Mouse (Mus musculus): ENCODE measurements around the gene Psmb11. TPM values are rescaled to one million over a fixed set of nuclear protein-coding genes. Genes with fewer than 3 reads are reported as not detected.

Gene Psmb11
- polyA plus RNA-seq, 1 experiment, result 0.01 TPM

GRCm38 (mm10) chr14:54597084-54597483 is 24.1 kb upstream of the Psmb11 start:
- no peak overlapping the region for H3K4me3 ChIP-seq (ENCODE audit: insufficient read depth, poor library complexity, severe bottlenecking)

DNA sequence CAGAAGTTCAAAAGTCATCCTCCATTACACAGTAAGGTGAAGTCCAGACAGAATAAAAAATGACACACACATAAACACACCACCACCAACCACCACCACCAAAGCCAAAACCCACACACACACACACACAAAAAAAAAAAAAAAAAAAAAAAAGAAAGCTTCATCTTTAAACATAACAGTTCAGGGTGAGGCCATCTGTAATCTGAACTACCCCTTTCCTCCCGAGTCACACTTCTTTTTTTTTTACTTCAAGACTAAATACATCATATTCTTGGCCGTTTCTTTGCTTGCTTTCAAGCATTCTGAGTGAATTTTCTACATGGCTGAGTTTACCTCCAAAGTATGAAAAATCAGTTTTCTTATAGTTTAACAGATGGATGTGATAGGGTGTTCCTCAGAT is 19.6 kb upstream of the Psmb11 start:
- Histone ChIP-seq H3ac (ENCODE audit: control insufficient read depth, insufficient read length, low read depth) (no peak overlapping the region), H3K36me3 (ENCODE audit: control insufficient read depth, insufficient read depth) (peaks cover 3% of the 10 kb centered on the region), H3K27me3 (ENCODE audit: control insufficient read depth, insufficient read depth, insufficient read length) (no peaks in the 10 kb centered on the region), H3K79me2 (ENCODE audit: control insufficient read depth, insufficient read depth) (no peaks in the 10 kb centered on the region), H3K4me3 (ENCODE audit: insufficient read depth, poor library complexity, severe bottlenecking) (no peak overlapping the region), H3K79me3 (ENCODE audit: low read depth) (no peaks in the 10 kb centered on the region)
- TF ChIP-seq USF1 (IDR thresholded peaks at IDR 0.05; ENCODE audit: low read depth) (no peak), MYOD1 (IDR thresholded peaks at IDR 0.05; ENCODE audit: control insufficient read depth, insufficient read length, low read depth) (no peak), CEBPB (IDR thresholded peaks at IDR 0.05; ENCODE audit: low read depth) (no peak), FOSL1 (IDR thresholded peaks at IDR 0.05; ENCODE audit: insufficient read depth, low read length, poor library complexity, severe bottlenecking) (no peak), MAX (IDR thresholded peaks at IDR 0.05) (no peak), CTCF (IDR thresholded peaks at IDR 0.05; ENCODE audit: control insufficient read depth, insufficient read depth, insufficient read length) (no peak), MYOG (IDR thresholded peaks at IDR 0.05; ENCODE audit: control insufficient read depth, extremely low read depth, insufficient read length) (no peak)

More at GRCm38 (mm10) chr14:54597084-54597483, 24.1 kb upstream of the Psmb11 start:
- Histone ChIP-seq H3K36me3 (ENCODE audit: control insufficient read depth, insufficient read depth) (peaks cover 3% of the 10 kb centered on the region), H3K27me3 (ENCODE audit: control insufficient read depth, insufficient read depth, insufficient read length) (no peaks in the 10 kb centered on the region), H3K79me2 (ENCODE audit: control insufficient read depth, insufficient read depth) (no peaks in the 10 kb centered on the region), H3ac (ENCODE audit: control insufficient read depth, insufficient read length, low read depth) (no peak overlapping the region), H3K79me3 (ENCODE audit: low read depth) (no peaks in the 10 kb centered on the region)
- no peak for TF ChIP-seq MYOG (IDR thresholded peaks at IDR 0.05; ENCODE audit: control insufficient read depth, extremely low read depth, insufficient read length)
- no peak for TF ChIP-seq MYOD1 (IDR thresholded peaks at IDR 0.05; ENCODE audit: control insufficient read depth, insufficient read length, low read depth)
- no peak for TF ChIP-seq USF1 (IDR thresholded peaks at IDR 0.05; ENCODE audit: low read depth)
- TF ChIP-seq MAX (IDR thresholded peaks at IDR 0.05), result no peak
- TF ChIP-seq CEBPB (IDR thresholded peaks at IDR 0.05; ENCODE audit: low read depth), result no peak
- no peak for TF ChIP-seq CTCF (IDR thresholded peaks at IDR 0.05; ENCODE audit: control insufficient read depth, insufficient read depth, insufficient read length)
- TF ChIP-seq FOSL1 (IDR thresholded peaks at IDR 0.05; ENCODE audit: insufficient read depth, low read length, poor library complexity, severe bottlenecking), result no peak

GRCm38 (mm10) chr14:54602613-54603012 is 18.6 kb upstream of the Psmb11 start:
- no peaks in the 10 kb centered on the region for H3K79me2 ChIP-seq (ENCODE audit: control insufficient read depth, insufficient read depth)
- no peaks in the 10 kb centered on the region for H3K79me3 ChIP-seq (ENCODE audit: low read depth)
- H3K27me3 ChIP-seq (ENCODE audit: control insufficient read depth, insufficient read depth, insufficient read length), result no peaks in the 10 kb centered on the region
- H3K4me3 ChIP-seq (ENCODE audit: insufficient read depth, poor library complexity, severe bottlenecking), result peak overlapping the region; percentile 38
- no peak overlapping the region for H3ac ChIP-seq (ENCODE audit: control insufficient read depth, insufficient read length, low read depth)
- H3K36me3 ChIP-seq (ENCODE audit: control insufficient read depth, insufficient read depth), result peaks cover 3% of the 10 kb centered on the region
- TF ChIP-seq FOSL1 (IDR thresholded peaks at IDR 0.05; ENCODE audit: insufficient read depth, low read length, poor library complexity, severe bottlenecking), result no peak
- no peak for TF ChIP-seq CEBPB (IDR thresholded peaks at IDR 0.05; ENCODE audit: low read depth)
- TF ChIP-seq MYOD1 (IDR thresholded peaks at IDR 0.05; ENCODE audit: control insufficient read depth, insufficient read length, low read depth), result no peak
- TF ChIP-seq MYOG (IDR thresholded peaks at IDR 0.05; ENCODE audit: control insufficient read depth, extremely low read depth, insufficient read length), result no peak
- TF ChIP-seq USF1 (IDR thresholded peaks at IDR 0.05; ENCODE audit: low read depth), result no peak

DNA sequence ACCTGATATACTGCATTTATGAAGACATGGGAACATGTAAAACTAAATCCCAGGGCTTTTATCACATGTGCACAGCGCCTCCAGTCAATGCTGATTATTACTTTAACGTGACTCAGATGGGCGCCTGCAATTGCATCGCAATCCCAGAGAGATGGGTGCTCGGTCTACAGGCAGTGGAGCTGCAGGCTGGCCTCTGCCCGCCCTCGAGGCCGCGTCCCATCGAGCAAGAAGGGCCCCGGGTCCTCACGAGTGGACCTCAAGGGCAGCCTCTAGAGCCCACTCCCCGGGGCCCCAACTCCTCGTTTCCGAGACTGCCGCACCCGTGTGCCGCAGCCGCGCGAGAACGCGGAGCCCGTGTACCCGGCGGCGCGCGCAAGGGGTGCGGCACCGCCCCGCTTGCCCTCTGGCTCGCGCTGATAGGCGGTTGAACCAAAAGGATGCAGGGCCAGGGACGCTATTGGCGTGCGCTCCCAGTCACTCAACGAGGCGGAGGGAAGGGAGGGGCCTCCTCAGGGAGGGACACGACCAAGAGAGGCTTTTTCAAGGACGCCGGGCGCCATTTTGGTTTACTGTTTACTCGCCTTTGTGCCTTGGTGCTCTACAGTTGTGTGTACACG is 18.1 kb upstream of the Psmb11 start:
- H3K4me3 ChIP-seq (ENCODE audit: insufficient read depth, poor library complexity, severe bottlenecking), result peak overlapping the region; percentile 38
- peaks cover 3% of the 10 kb centered on the region for H3K36me3 ChIP-seq (ENCODE audit: control insufficient read depth, insufficient read depth)
- H3K27me3 ChIP-seq (ENCODE audit: control insufficient read depth, insufficient read depth, insufficient read length), result no peaks in the 10 kb centered on the region
- TF ChIP-seq USF1 (IDR thresholded peaks at IDR 0.05; ENCODE audit: low read depth), result peak; percentile 3
- no peak for TF ChIP-seq FOSL1 (IDR thresholded peaks at IDR 0.05; ENCODE audit: insufficient read depth, low read length, poor library complexity, severe bottlenecking)
- H3K79me3 ChIP-seq (ENCODE audit: low read depth), result no peaks in the 10 kb centered on the region
- no peaks in the 10 kb centered on the region for H3K79me2 ChIP-seq (ENCODE audit: control insufficient read depth, insufficient read depth)
- peak overlapping the region; percentile 81 for H3ac ChIP-seq (ENCODE audit: control insufficient read depth, insufficient read length, low read depth)

DNA sequence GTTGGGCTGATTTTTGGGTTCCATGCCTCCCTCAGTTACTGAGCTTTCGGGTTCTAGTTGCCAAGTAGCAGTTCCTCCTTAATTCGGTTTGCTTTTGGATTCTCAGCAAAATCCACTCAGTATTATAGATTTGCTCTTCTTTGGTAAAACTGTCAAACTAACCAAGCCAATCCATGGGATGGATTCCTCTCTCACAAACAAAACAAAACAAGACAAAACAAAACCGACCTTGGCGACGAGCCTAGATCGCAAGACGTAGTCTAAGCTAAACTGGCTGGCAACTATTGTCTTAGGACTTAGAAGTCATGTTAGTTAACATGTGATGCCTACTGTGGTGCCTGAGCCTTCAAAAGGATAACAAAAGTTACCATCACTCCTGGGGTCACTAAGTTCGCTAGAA is 17.5 kb upstream of the Psmb11 start:
- Histone ChIP-seq H3K79me2 (ENCODE audit: control insufficient read depth, insufficient read depth) (no peaks in the 10 kb centered on the region), H3K4me3 (ENCODE audit: insufficient read depth, poor library complexity, severe bottlenecking) (no peak overlapping the region), H3K79me3 (ENCODE audit: low read depth) (no peaks in the 10 kb centered on the region), H3ac (ENCODE audit: control insufficient read depth, insufficient read length, low read depth) (no peak overlapping the region), H3K27me3 (ENCODE audit: control insufficient read depth, insufficient read depth, insufficient read length) (no peaks in the 10 kb centered on the region), H3K36me3 (ENCODE audit: control insufficient read depth, insufficient read depth) (peaks cover 3% of the 10 kb centered on the region)
- TF ChIP-seq USF1 (IDR thresholded peaks at IDR 0.05; ENCODE audit: low read depth) (no peak), MYOD1 (IDR thresholded peaks at IDR 0.05; ENCODE audit: control insufficient read depth, insufficient read length, low read depth) (no peak), MYOG (IDR thresholded peaks at IDR 0.05; ENCODE audit: control insufficient read depth, extremely low read depth, insufficient read length) (no peak), CTCF (IDR thresholded peaks at IDR 0.05; ENCODE audit: control insufficient read depth, insufficient read depth, insufficient read length) (no peak), CEBPB (IDR thresholded peaks at IDR 0.05; ENCODE audit: low read depth) (no peak), MAX (IDR thresholded peaks at IDR 0.05) (no peak), FOSL1 (IDR thresholded peaks at IDR 0.05; ENCODE audit: insufficient read depth, low read length, poor library complexity, severe bottlenecking) (no peak)

- Histone ChIP-seq H3K27me3 (ENCODE audit: control insufficient read depth, insufficient read depth, insufficient read length) (no peaks in the 10 kb centered on the region), H3ac (ENCODE audit: control insufficient read depth, insufficient read length, low read depth) (peak within 1 kb of the TSS; percentile 43), H3K79me3 (ENCODE audit: low read depth) (no peaks in the 10 kb centered on the region), H3K79me2 (ENCODE audit: control insufficient read depth, insufficient read depth) (no peaks in the 10 kb centered on the region), H3K4me3 (ENCODE audit: insufficient read depth, poor library complexity, severe bottlenecking) (peak within 1 kb of the TSS; percentile 31), H3K36me3 (ENCODE audit: control insufficient read depth, insufficient read depth) (peaks cover 10% of the 10 kb centered on the region)
- no peak for TF ChIP-seq FOSL1 (IDR thresholded peaks at IDR 0.05; ENCODE audit: insufficient read depth, low read length, poor library complexity, severe bottlenecking)
- TF ChIP-seq USF1 (IDR thresholded peaks at IDR 0.05; ENCODE audit: low read depth), result no peak
Measured at GRCm38 (mm10) chr14:54605752-54606321, 15.4 kb upstream of the Psmb11 start, which contains the start of gene 4931414P19Rik. Gene 4931414P19Rik, minus strand, starts transcription at chr14:54605993.

All from C2C12 (cell line).